Mouse (Mus musculus) forelimb bud, embryonic 11.5 days (tissue): ENCODE results near the gene Dusp22.

Experiments
- DNase-seq: peaks from one replicate; pipeline ENCODE4 v3.0.0-alpha.2; 2012; ENCODE audit warnings: low read depth, low spot score

Gene Dusp22

GRCm38 (mm10) chr13:30659613-30660505 is at the start of gene Dusp22:
Dusp22 (plus strand) TSS chr13:30659999.
- DNase-seq, result peak; percentile 76

- DNase-seq, result no peak
These were observed 47.6 kb upstream of the Dusp22 start for GRCm38 (mm10) chr13:30612079-30612794.

- DNase-seq, result no peak
These were observed 40.1 kb upstream of the Dusp22 start for GRCm38 (mm10) chr13:30619684-30620083.

- DNase-seq, result no peak
These were observed 31.4 kb upstream of the Dusp22 start for GRCm38 (mm10) chr13:30628195-30629048.

- DNase-seq, result no peak
These were observed 29.9 kb upstream of the Dusp22 start for GRCm38 (mm10) chr13:30629794-30630410.

- DNase-seq, result no peak
These were observed 26.8 kb upstream of the Dusp22 start for GRCm38 (mm10) chr13:30632998-30633397.

- no peak for DNase-seq
These were observed 23.3 kb upstream of the Dusp22 start for GRCm38 (mm10) chr13:30636453-30636852.

GRCm38 (mm10) chr13:30638378-30639115 is 21.3 kb upstream of the Dusp22 start:
- no peak for DNase-seq

- no peak for DNase-seq
These were observed 17.7 kb upstream of the Dusp22 start for GRCm38 (mm10) chr13:30642053-30642452.

- no peak for DNase-seq
These were observed 11.3 kb upstream of the Dusp22 start for GRCm38 (mm10) chr13:30648461-30648860.

GRCm38 (mm10) chr13:30649197-30649596 is 10.6 kb upstream of the Dusp22 start:
- DNase-seq, result no peak

GRCm38 (mm10) chr13:30650684-30651083 is 9.1 kb upstream of the Dusp22 start:
- DNase-seq, result no peak

GRCm38 (mm10) chr13:30653051-30653450 is 6.7 kb upstream of the Dusp22 start:
- DNase-seq, result peak; percentile 8

GRCm38 (mm10) chr13:30654463-30654862 is 5.3 kb upstream of the Dusp22 start:
- DNase-seq, result no peak

- no peak for DNase-seq
These were observed 2.9 kb upstream of the Dusp22 start for GRCm38 (mm10) chr13:30656909-30657308.

- no peak for DNase-seq
These were observed 2.0 kb upstream of the Dusp22 start for GRCm38 (mm10) chr13:30657779-30658178.

- no peak for DNase-seq
These were observed 1.4 kb upstream of the Dusp22 start for GRCm38 (mm10) chr13:30658201-30658996.

GRCm38 (mm10) chr13:30665261-30665660 is 5.5 kb downstream of the Dusp22 start:
- no peak for DNase-seq

GRCm38 (mm10) chr13:30666537-30666936 is 6.7 kb downstream of the Dusp22 start:
- DNase-seq, result no peak

- DNase-seq, result no peak
These were observed 8.5 kb downstream of the Dusp22 start for GRCm38 (mm10) chr13:30668301-30668700.
